Mouse (Mus musculus) kidney, embryonic 15.5 days (tissue): ENCODE measurements around the gene Gm36210. TPM values are rescaled to one million over a fixed set of nuclear protein-coding genes. Genes with fewer than 3 reads are reported as not detected.
"Not testable (repeated sequence)": the region's sequence is repeated elsewhere in the genome, so short reads cannot be mapped to it uniquely, and the experiment has no call there.

Source experiments
- ATAC-seq: fragments of 200-750 bp; cut with Nextera tagmentation; replicated peaks from 2 replicates; pipeline ENCODE4 v1.8.0; 2017; ENCODE audit warnings: moderate TSS enrichment; ENCODE audit not compliant: low FRiP score
- H3K27ac ChIP-seq: fragments of 300-500 bp; sonication (generic); 2 replicates; pipeline ENCODE4 v1.5.1; 2015; ENCODE audit warnings: mild to moderate bottlenecking, inconsistent platforms
- H3K27me3 ChIP-seq: fragments of 300-500 bp; sonication (generic); 2 replicates; pipeline ENCODE4 v1.6.1; 2015; ENCODE audit warnings: inconsistent platforms
- H3K36me3 ChIP-seq: fragments of 300-500 bp; sonication (generic); 2 replicates; pipeline ENCODE4 v1.6.1; 2015; ENCODE audit warnings: inconsistent platforms
- H3K4me1 ChIP-seq: fragments of 300-500 bp; sonication (generic); 2 replicates; pipeline ENCODE4 v1.6.1; 2015; ENCODE audit warnings: inconsistent platforms
- H3K4me2 ChIP-seq: fragments of 300-500 bp; sonication (generic); 2 replicates; pipeline ENCODE4 v1.6.1; 2015; ENCODE audit warnings: moderate library complexity, mild to moderate bottlenecking, inconsistent platforms
- H3K4me3 ChIP-seq: fragments of 300-500 bp; sonication (generic); replicated peaks from 2 replicates; pipeline ENCODE4 v1.5.1; 2015; ENCODE audit warnings: mild to moderate bottlenecking, inconsistent platforms
- H3K9ac ChIP-seq: fragments of 300-500 bp; sonication (generic); 2 replicates; pipeline ENCODE4 v1.6.1; 2015; ENCODE audit warnings: mild to moderate bottlenecking, inconsistent platforms
- H3K9me3 ChIP-seq: fragments of 300-500 bp; sonication (generic); replicated peaks from 2 replicates; pipeline ENCODE4 v1.6.1; 2016; ENCODE audit warnings: inconsistent platforms
- WGBS: fragments of 180-500 bp; shearing (Covaris S2); methylation state at CpG from one replicate; pipeline ENCODE4 v1.1.7; 2015; ENCODE audit warnings: mixed read lengths; 5-methylcytosine and 5-hydroxymethylcytosine counted together
- polyA plus RNA-seq: library from polyadenylated mRNA; unstranded; fragments of >200 nt; fragmentation: Nextera tagmentation; extraction: Ambion mirVana; gene quantifications from 2 replicates; pipeline ENCODE4 v1.2.1, GENCODE M21; 2015

Gene Gm36210
- polyA plus RNA-seq, 1 experiment from 2014 or later, result not detected

DNA sequence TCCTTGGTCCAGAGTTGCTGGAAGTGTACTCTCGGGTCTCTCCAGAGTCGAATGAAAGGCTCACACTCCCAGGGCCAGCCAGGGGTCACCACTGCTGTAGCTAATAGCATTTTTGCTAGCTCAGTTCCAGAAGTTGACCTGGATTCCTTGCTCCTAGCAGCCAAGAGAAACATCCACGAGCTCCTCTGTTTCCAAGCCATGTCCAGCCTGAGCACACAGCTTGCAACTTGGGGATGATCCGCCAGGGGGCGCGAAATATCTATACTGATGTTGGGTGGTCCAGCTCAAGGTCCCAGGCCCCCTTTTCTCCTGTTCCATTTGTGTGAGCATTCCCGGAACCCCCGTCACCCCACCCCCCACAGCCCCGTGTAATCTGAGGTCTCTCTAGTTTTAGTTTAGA lies 5.2 kb upstream of the Gm36210 start:
- ATAC-seq, result no peak

DNA sequence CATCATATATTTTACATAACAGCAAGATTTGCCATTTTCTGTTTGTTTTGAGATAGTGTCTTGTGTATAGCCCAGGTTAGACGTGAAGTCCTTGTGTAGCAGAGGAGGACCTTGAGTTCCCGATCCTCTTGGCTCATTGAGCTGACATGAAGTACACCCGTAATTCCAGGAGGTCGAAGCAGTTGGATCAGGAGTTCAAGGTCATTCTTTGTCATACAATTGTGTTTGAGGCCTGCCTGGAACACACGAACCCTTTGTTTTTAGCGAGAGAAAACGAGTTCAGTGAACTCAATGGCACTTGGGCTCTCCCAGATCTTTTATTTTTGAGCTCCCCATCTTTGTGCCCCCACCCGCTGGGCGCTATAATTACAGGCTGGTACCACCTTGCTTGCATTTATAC lies 3.9 kb downstream of the Gm36210 start:
- Histone ChIP-seq H3K4me3 (no peak overlapping the region), H3K27ac (no peak overlapping the region), H3K4me2 (no peak overlapping the region), H3K9me3 (peaks cover 3% of the 10 kb centered on the region; the same call in 1 of the 2 replicates), H3K9ac (no peak overlapping the region), H3K27me3 (no peaks in the 10 kb centered on the region), H3K4me1 (peaks cover 18% of the 10 kb centered on the region), H3K36me3 (no peaks in the 10 kb centered on the region)
- ATAC-seq, result no peak
- WGBS, result 85% methylated on average over 9 of the region's 9 CpGs

More for the DNA sequence above, 5.2 kb upstream of the Gm36210 start:
- no peak overlapping the region for H3K4me2 ChIP-seq
- no peaks in the 10 kb centered on the region for H3K36me3 ChIP-seq
- WGBS, result 34% methylated on average over 9 of the region's 9 CpGs
- peak overlapping the region; percentile 65 for H3K27ac ChIP-seq
- H3K4me3 ChIP-seq, result no peak overlapping the region
- no peak overlapping the region for H3K9ac ChIP-seq
- H3K9me3 ChIP-seq, result no peaks in the 10 kb centered on the region
- H3K4me1 ChIP-seq, result peaks cover 17% of the 10 kb centered on the region
- no peaks in the 10 kb centered on the region for H3K27me3 ChIP-seq

- Histone ChIP-seq H3K9ac (no peak overlapping the region), H3K4me3 (no peak overlapping the region), H3K4me2 (no peak overlapping the region), H3K4me1 (peaks cover 18% of the 10 kb centered on the region), H3K27me3 (no peaks in the 10 kb centered on the region), H3K9me3 (peaks cover 3% of the 10 kb centered on the region; the same call in 1 of the 2 replicates), H3K36me3 (no peaks in the 10 kb centered on the region), H3K27ac (no peak overlapping the region)
- peak; percentile 34; the same call in 1 of the 2 replicates for ATAC-seq
- WGBS, result 55% methylated on average over 8 of the region's 8 CpGs
These were observed 5.1 kb downstream of the Gm36210 start for GRCm38 (mm10) chr7:4901171-4901570.

GRCm38 (mm10) chr7:4900523-4900851 lies 5.8 kb downstream of the Gm36210 start:
- H3K36me3 ChIP-seq, result no peaks in the 10 kb centered on the region
- H3K4me2 ChIP-seq, result peak overlapping the region; percentile 63
- no peak overlapping the region for H3K9ac ChIP-seq
- H3K9me3 ChIP-seq, result peaks cover 3% of the 10 kb centered on the region; the same call in 1 of the 2 replicates
- no peaks in the 10 kb centered on the region for H3K27me3 ChIP-seq
- peak overlapping the region; percentile 35 for H3K4me3 ChIP-seq
- 34% methylated on average over 11 of the region's 11 CpGs for WGBS
- H3K4me1 ChIP-seq, result peaks cover 18% of the 10 kb centered on the region
- H3K27ac ChIP-seq, result no peak overlapping the region
- no peak for ATAC-seq

DNA sequence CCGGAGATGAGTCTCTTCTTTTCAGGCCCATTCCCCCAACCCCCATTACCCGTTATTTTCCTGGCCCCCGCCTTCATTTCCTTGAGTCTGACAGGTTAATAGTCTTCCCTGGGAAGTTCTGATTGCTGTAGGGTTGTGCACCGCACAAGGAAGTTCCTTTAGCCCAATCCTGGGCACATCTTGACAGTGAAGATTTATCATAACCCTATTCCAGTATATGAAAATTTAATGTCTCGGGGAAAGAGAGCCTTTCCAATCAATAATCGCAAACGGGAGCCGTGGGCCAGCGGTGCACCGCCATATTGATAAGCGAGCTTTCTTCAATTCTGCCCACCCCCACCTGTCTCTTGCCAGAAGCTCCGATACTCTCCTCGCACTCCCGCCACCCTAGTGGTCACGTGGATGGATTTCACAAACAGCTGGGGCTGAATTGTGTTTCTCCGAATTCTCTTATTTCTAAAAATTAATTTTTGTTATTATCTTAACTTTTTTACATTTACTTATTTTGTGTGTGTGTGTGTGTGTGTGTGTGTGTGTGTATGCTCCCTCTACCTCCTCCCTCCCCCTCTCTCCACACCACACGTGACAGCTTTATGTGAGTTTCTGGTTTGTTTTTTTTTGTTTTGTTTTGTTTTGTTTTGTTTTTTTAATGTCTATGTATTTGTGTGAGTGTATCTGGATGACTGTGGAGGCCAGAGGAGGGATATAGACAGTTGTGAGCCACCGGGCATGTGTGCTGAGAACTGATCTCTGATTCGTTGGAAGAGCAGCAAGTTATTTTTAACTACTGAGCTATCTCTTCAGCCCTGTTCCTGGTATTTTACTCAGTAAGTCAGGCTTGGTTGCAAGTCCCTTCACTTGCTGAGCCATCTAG lies 6.4 kb downstream of the Gm36210 start:
- peaks cover 18% of the 10 kb centered on the region for H3K4me1 ChIP-seq
- peak; percentile 13; the same call in 1 of the 2 replicates for ATAC-seq
- peaks cover 3% of the 10 kb centered on the region; the same call in 1 of the 2 replicates for H3K9me3 ChIP-seq
- peak overlapping the region; percentile 17; the same call in 1 of the 2 replicates for H3K9ac ChIP-seq
- no peaks in the 10 kb centered on the region for H3K36me3 ChIP-seq
- WGBS, result 4% methylated on average over 19 of the region's 19 CpGs
- peak overlapping the region; percentile 35 for H3K4me3 ChIP-seq
- no peak overlapping the region for H3K27ac ChIP-seq
- peak overlapping the region; percentile 63 for H3K4me2 ChIP-seq
- H3K27me3 ChIP-seq, result no peaks in the 10 kb centered on the region

DNA sequence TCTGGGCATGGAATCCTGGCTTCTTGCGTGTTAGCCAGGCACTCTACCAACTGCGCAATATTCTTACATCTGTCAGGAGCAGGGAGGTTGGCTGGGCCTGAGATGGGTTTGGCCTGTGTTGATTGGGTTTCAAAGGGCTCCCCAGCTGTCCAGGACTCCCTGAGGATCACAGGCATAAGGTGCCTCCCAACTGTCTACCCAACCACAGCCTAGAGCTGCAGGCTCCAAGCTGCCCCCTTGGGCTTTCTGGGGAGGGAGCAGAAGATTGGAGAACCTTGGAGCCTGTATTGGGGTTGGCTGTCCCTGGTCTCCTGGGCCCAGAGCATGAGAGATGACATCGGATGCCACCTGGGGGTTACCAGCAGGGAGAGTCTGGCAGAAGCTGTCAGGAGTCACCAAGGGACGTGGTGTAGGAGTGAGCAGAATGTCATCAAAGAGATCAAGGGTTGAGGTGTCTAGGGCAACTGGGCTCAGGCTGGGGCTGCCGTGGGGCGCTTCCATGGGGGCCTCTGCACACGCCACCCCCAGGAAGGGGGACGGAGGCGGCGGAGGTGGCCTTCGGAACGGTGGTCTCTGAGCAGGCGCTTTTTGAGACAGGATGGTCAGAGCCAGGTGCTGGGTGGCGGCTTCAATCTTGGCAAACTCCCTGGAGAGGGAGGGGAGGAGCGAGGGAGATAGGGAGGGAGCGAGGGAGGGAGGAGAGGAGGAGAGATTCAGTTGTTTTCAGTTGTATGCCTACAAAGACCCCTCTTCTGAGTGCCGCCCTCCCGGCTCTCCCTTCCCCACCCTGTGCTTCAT lies 7.3 kb downstream of the Gm36210 start:
- Histone ChIP-seq H3K4me1 (peaks cover 18% of the 10 kb centered on the region), H3K4me3 (peak overlapping the region; percentile 35), H3K9ac (peak overlapping the region; percentile 17; the same call in 1 of the 2 replicates), H3K27me3 (no peaks in the 10 kb centered on the region), H3K4me2 (peak overlapping the region; percentile 63), H3K36me3 (0 out of 2 replicates have a peak, but pooled peaks cover 3% of the 10 kb centered on the region), H3K27ac (no peak overlapping the region), H3K9me3 (peaks cover 3% of the 10 kb centered on the region; the same call in 1 of the 2 replicates)
- WGBS, result 17% methylated on average over 17 of the region's 18 CpGs
- peak; percentile 50 for ATAC-seq

GRCm38 (mm10) chr7:4895186-4895585 lies 11.1 kb downstream of the Gm36210 start:
- Histone ChIP-seq H3K36me3 (0 out of 2 replicates have a peak, but pooled peaks cover 3% of the 10 kb centered on the region), H3K4me2 (no peak overlapping the region), H3K4me1 (peaks cover 13% of the 10 kb centered on the region), H3K27ac (no peak overlapping the region), H3K9me3 (no peaks in the 10 kb centered on the region), H3K4me3 (no peak overlapping the region), H3K27me3 (no peaks in the 10 kb centered on the region), H3K9ac (no peak overlapping the region)
- 54% methylated on average over 11 of the region's 11 CpGs for WGBS
- no peak for ATAC-seq

DNA sequence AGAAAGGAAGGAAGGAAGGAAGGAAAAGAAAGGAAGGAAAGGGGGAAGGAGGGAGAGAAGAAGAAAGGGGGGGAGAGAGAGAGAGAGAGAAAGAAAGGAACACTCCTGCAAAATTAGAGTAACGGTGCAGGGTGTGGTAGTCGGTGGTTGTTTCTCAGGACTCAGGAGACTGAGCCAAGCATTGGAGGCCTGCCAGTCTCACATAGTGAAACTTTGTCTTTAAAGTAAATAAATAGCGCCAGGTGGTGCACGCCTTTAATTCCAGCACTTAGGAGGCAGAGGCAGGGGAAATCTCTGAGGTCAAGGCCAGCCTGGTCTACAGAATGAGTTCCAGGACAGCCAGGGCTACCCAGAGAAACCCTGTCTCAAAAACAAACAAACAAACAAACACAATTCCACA lies 19.6 kb downstream of the Gm36210 start:
- no peak overlapping the region for H3K9ac ChIP-seq
- no peak overlapping the region for H3K4me3 ChIP-seq
- 63% methylated on average over 4 of the region's 4 CpGs for WGBS
- H3K9me3 ChIP-seq, result no peaks in the 10 kb centered on the region; the same call in 1 of the 2 replicates
- no peaks in the 10 kb centered on the region for H3K4me1 ChIP-seq
- ATAC-seq, result no peak
- no peak overlapping the region for H3K4me2 ChIP-seq
- no peaks in the 10 kb centered on the region for H3K27me3 ChIP-seq
- H3K27ac ChIP-seq, result no peak overlapping the region
- no peaks in the 10 kb centered on the region for H3K36me3 ChIP-seq

GRCm38 (mm10) chr7:4879036-4879435 lies 27.3 kb downstream of the Gm36210 start:
- not testable (repeated sequence) for H3K27ac ChIP-seq, H3K4me3 ChIP-seq, H3K4me2 ChIP-seq, H3K9me3 ChIP-seq, H3K9ac ChIP-seq, H3K36me3 ChIP-seq, H3K27me3 ChIP-seq, ATAC-seq
- WGBS, result 85% methylated on average over 1 of the region's 1 CpGs
- H3K4me1 ChIP-seq, result peaks cover 19% of the 10 kb centered on the region

GRCm38 (mm10) chr7:4878186-4878585 lies 28.1 kb downstream of the Gm36210 start:
- H3K9ac ChIP-seq, result no peak overlapping the region
- H3K9me3 ChIP-seq, result no peaks in the 10 kb centered on the region
- H3K4me1 ChIP-seq, result peaks cover 19% of the 10 kb centered on the region
- H3K27ac ChIP-seq, result no peak overlapping the region
- H3K36me3 ChIP-seq, result no peaks in the 10 kb centered on the region
- no peak overlapping the region for H3K4me3 ChIP-seq
- ATAC-seq, result no peak
- H3K4me2 ChIP-seq, result no peak overlapping the region
- no peaks in the 10 kb centered on the region for H3K27me3 ChIP-seq

- Histone ChIP-seq H3K27me3 (no peaks in the 10 kb centered on the region), H3K27ac (0 out of 2 replicates have a peak overlapping the region, but pooled peaks have one; percentile 58), H3K4me3 (peak overlapping the region; percentile 62), H3K4me1 (peaks cover 19% of the 10 kb centered on the region), H3K4me2 (peak overlapping the region; percentile 91), H3K9me3 (no peaks in the 10 kb centered on the region), H3K9ac (peak overlapping the region; percentile 61), H3K36me3 (no peaks in the 10 kb centered on the region)
- WGBS, result 6% methylated on average over 11 of the region's 11 CpGs
- ATAC-seq, result peak; percentile 38
These were observed 29.1 kb downstream of the Gm36210 start for GRCm38 (mm10) chr7:4877226-4877625.

DNA sequence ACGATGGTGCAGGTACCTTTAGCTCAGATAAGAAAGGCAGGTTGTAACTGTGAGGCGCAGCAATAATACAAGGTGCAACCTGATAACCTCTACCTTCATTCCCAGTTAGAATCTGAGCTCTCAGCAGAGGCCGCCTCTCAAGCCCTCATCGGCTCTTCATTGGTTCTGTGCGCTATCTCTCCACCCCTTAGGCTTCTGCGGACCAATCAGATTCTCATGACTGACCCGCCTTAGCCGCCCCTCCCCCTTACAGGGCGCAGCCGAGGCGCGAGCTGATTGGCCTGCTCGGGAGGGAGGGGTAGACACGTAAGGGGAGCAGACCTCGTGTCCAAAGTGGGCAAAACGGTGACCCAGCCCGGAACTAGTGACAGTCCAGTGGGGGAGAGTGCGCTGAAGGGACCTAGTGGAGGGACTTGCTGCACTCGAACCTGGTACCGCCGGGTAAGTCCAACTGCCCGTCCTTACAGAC lies 29.5 kb downstream of the Gm36210 start, which contains the start of gene Isoc2a:
TSS of gene Isoc2a (plus strand) at position 401 of the 469 bp plus-strand sequence.
- under 1% methylated on average over 22 of the region's 22 CpGs for WGBS
- peak within 1 kb of the TSS; percentile 91 for H3K4me2 ChIP-seq
- no peaks in the 10 kb centered on the region for H3K36me3 ChIP-seq
- no peaks in the 10 kb centered on the region for H3K27me3 ChIP-seq
- H3K9ac ChIP-seq, result peak within 1 kb of the TSS; percentile 61
- H3K4me3 ChIP-seq, result peak within 1 kb of the TSS; percentile 62
- H3K9me3 ChIP-seq, result no peaks in the 10 kb centered on the region
- ATAC-seq, result peak; percentile 100
- peaks cover 19% of the 10 kb centered on the region for H3K4me1 ChIP-seq
- peak within 1 kb of the TSS; percentile 58; the same call in 1 of the 2 replicates for H3K27ac ChIP-seq
